Mouse (Mus musculus): ENCODE measurements around the gene Ly6g6e.
"Not testable (repeated sequence)": the region's sequence is repeated elsewhere in the genome, so short reads cannot be mapped to it uniquely, and the experiment has no call there.

Gene Ly6g6e

DNA sequence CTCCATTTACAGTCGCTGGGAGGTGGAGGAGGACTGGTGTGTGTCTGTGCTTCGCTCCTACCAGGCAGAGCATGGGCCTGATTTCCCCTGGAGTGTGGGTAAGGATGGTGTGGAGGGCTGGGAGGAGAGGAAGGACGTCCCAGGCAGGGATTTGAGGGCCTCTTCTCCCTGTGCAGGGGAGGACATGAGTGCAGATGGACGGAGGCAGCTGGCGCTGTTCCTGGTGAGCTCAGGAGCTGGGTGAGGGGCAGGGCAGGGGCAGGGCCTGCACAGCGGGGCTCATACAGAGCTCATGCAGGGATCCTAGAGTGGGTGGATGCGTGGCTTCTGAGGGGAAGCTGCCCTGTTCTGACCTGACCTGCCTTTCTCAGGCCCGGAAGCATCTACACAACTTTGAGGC is 25.6 kb downstream of the Ly6g6e start:
- no peak for DNase-seq (ENCODE audit: low read depth, low spot score)

DNA sequence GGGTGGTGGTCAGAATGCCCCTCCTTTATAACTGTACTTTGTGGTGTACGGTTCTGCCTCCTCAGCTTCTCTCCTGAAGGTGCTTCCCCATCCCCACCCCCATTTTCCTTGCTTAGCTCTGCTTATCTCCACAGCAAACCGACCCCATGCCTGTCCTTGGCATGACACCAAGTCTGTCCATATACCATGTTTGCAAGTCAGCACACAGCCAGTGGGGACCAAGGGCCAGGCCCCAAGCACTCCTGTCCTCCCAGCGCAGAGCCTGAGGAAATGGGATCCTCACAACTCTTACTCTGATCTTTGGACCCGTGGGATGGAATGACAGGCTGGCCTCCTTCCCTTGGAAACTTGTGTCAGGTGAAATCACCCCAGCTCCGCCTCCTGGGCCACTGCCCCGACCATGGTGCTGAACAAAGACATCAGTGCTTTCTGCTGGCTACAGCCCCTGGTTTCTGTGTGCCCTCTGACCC is 26.6 kb downstream of the Ly6g6e start:
- no peak for DNase-seq (ENCODE audit: low read depth, low spot score)

DNA sequence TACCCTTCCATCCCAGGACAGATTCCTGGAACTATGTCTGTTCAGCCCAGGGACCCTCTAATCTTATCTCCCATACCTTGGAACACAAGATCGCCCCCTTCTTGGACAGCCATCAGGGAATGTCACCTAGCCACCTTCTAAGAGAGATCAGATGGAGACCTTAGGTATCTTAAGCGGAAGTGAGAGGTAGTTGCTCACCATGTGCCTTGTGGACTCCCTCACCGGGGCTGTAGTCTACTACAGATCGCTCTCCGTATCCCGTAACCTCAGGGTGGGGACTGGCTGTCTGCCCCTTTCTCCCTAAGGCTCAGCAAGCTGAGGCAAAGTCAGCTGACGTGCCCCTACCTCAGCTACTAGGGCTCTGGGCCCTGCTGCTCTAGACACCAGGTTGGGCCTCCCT is 27.4 kb downstream of the Ly6g6e start:
- DNase-seq (ENCODE audit: low read depth, low spot score) = no peak

DNA sequence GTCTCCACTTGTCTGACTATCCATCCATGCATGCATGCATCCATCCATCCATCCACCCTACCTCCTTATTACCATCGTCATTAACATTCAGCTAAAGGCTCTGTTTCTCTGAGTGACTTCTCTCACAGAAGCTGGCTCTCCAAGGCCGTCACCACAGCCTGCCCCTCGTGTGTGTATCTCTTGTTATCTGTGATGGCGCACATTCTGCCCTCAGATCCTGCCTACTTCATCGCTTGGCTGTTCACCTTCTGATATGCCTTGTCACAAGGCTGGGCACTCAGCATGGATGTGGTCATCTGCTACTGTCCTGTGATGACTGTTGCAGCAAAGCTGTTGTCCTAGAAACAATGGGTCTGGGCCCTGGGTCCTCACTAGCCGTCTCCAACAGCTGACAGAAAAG is 28.1 kb downstream of the Ly6g6e start:
- DNase-seq (ENCODE audit: low read depth, low spot score) = no peak

DNA sequence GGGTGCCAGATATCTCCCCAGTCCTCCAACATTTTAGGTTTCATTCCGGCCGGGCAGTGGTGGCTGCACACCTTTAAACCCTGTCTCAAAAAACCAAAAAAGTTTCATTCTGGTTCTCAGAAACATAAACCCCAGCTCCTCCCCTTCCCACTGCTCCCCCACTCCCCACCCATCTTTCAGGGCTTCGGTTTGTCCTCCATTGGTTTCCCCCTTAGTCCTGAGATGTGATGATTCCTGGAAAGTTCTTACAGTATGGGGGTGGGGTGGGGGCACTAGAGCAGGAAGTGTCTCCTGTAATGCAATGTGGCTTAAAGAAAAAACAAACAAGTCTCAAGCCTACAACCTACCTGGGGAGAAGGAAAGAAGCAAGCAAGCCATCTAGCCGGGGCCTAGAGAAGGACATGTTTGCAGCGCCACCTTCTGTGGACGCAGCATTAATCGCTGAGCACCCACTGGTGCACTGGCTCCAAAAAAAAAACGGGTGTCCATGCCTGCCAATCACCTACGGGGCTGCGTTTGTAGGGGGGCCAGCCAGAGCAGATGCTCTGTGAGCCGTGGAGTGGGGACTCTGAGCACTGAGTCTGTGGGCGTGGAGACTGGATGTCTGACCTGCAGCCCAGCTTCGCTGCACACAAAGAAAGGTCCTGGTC is 29.2 kb downstream of the Ly6g6e start:
- peak; percentile 44 for DNase-seq (ENCODE audit: low read depth, low spot score)

DNA sequence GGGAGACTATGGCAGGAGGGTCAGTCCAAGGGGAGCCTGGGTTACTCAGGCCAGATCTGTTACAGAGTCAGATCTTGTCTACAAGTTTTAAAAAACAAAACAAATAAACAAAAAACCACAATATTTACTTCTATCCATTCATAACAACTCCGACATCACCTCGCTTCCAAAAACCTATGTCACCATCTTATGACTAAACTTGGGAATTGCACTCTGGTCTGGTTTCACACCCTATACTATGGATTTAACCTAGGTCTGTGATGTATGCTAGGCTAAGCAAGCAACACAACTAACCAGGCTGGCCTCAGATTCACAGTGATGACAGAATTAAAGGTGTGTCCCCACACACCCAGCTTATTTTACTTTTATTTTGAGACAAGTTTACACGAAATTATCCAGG is 29.8 kb downstream of the Ly6g6e start:
- no peak for DNase-seq (ENCODE audit: low read depth, low spot score)

DNA sequence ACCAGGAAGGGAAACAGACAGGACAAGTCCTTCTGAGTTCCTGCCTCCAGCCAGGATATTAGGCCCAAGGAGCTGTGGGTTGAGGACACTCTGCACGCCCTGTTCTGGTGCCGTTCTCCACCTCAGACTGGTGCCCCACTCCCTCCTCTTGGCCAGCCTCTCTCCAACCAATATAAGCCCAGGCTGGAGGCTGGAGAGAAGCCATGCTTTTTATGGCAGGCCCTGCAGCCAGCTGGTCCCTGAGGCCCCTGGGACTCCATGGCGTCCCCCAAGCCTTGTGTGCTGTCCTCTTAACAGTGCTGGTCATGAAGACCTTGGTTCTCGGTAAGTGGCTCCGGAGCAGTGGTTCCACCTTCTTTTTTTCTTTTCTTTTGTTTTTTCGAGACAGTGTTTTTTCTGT is 31.4 kb downstream of the Ly6g6e start, which contains the start of gene Ly6g5c:
Gene Ly6g5c (plus strand): TSS at position 183 of the 400 bp plus-strand sequence.
- DNase-seq (ENCODE audit: low read depth, low spot score) = no peak

DNA sequence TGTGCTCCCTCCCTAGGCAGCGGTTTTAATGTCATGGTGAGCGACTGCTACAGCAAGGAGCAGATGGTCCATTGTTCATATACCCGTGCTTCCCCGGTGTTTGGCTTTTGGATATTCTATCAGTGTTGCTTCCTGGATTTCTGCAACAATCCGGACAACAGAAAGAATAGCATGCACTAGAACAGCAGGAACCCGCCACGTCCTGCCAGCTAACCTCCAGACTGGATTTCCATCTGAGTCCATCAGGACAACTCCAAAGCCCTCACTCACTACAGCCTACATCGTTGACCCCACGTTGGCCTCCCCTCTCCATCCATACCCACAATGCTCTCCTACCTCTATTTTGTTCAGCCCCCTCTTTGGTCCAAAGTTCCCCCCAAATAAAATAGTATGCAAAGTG is 35.1 kb downstream of the Ly6g6e start:
- DNase-seq (ENCODE audit: low read depth, low spot score) = no peak

DNA sequence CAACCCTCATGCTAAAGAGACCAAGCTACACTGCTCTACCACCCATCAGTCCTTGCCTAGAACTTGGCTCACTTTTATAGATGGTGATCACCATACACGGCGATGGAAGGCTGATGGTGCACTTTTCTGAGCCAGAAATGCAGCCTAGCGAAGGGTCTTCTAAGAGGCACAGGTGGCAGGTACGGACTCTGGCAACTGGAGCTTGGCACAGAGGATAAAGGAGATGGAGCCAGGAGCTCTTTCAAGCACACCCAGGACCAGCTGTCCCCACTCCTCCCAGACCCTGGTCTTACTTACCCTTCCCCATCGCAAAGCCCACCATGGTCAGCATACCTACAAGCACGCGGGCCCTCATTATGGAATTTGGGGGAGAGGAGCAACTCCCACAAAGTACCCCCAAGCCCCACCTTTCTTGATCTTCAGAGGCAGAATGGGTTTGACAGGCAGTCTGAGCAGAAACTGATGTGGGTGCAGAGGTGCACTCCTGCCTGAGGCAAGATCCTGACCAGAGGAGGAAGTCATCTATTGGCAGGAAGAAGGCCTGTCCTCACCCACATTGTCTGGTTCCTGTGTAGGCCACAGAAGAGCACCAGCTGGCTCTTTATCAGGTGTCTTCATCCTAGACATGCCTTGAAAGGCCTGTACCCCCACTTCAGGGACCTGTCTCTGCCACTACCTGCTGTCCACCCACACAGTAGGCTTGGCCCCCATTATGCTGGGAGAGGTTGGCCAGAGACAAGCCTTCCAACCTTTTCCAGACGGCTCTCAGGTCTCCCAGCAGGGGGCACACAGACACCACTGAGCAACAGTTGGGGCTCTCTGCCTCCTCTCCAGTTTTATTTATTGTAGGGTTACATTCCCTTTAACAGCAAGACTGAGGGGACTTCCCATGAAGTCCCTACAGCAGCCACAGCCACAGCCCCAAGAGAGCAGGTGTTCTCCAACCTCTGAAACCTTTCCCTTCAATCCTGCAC is 38.6 kb downstream of the Ly6g6e start, which contains the start of gene Ly6g5b:
Gene Ly6g5b (minus strand): TSS at position 383 of the 974 bp plus-strand sequence.
- no peak for DNase-seq (ENCODE audit: low read depth, low spot score)

DNA sequence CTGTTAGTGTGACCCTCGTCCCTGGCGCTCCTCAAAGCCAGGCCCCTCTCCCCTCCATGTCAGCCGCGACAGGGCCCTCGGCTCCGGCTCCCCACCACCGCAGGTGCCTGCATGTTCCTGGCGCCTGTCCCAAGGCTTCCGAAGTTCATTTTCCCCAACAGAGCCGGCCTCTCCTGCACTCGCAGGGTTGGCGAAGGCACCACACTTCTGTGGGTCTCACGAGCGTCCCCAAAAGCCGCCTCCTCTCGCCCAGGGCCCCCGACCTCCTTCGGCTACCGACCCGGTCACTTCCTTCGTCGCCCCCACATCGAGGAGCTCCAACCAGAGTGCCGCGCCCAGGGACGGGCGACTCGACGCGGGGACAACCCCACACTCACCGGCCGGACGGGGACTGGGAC is 44.0 kb downstream of the Ly6g6e start:
- DNase-seq (ENCODE audit: low read depth, low spot score) = no peak

DNA sequence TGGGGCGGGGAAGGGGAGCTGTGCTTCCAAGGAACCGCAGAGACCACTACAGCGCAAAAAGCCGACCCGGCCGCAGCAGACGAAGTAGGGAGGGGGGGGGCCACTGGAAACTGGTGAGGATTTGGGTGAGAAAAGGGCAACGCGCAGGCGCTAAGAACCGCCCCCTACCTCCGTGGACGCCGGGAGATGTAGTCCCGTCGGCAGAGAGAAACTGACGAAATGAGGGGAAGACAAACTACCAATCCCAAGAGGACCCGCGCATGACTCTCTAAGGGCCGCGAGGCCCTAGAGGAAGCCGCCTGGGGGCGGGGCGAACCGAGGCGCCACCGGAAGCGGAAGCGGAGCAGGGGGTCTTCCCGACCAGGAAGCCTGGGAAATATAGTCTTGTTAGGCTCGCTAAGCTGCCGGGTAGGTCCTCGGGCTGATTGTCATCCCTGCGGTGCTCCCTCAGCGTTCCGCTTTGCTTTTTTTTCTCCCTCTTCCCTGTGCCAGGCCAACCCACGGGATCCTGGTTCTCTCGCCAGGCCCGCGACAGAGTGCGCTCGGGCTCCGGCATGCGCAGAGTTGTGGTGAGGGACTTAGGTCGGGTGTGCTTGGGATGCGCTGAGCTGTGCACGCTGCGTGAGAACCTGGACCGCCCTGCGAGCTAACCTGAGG is 44.6 kb downstream of the Ly6g6e start, which contains the start of gene Gpank1:
Gene Gpank1 (plus strand): TSS at position 313 of the 657 bp plus-strand sequence.
- peak; percentile 100 for DNase-seq (ENCODE audit: low read depth, low spot score)

DNA sequence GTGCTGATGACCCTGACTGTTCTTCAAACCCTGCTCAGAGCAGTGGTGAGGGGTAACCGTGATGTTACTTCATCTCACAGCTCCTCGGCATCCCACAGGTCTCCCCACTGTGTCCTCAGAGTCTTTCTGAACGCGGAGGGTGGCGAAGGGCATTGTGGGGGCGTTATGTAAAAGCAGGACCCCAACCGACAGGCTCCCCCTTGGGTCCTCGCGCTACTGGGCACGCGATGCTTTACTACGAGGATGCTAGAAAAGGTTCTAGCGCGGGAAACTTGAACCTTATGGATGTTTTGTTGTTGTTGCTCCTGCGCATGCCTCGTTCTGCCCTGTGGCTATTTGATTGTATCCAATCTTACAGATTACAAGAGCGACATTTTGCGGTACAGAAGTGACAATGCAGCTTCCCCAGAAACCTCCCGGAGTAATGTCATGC is 45.2 kb downstream of the Ly6g6e start, which contains the start of gene Csnk2b:
Gene Csnk2b (minus strand): TSS at position 183 of the 433 bp plus-strand sequence.
- peak; percentile 76 for DNase-seq (ENCODE audit: low read depth, low spot score)

DNA sequence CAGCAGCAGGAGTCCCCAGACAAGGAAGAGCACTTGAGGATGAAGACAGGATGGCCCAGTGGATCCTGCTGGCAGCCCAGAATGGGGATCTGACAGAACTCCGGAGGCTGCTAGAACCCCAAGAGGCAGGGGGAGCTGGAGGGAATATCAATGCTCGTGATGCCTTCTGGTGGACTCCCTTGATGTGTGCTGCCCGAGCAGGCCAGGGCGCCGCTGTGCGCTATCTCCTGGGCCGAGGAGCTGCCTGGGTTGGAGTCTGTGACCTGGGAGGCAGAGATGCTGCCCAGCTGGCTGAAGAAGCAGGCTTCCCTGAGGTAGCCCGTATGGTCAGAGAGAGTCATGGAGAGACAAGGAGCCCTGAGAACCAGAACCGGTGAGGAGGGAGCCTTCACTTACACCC is 46.6 kb downstream of the Ly6g6e start:
- DNase-seq (ENCODE audit: low read depth, low spot score) = not testable (repeated sequence)

DNA sequence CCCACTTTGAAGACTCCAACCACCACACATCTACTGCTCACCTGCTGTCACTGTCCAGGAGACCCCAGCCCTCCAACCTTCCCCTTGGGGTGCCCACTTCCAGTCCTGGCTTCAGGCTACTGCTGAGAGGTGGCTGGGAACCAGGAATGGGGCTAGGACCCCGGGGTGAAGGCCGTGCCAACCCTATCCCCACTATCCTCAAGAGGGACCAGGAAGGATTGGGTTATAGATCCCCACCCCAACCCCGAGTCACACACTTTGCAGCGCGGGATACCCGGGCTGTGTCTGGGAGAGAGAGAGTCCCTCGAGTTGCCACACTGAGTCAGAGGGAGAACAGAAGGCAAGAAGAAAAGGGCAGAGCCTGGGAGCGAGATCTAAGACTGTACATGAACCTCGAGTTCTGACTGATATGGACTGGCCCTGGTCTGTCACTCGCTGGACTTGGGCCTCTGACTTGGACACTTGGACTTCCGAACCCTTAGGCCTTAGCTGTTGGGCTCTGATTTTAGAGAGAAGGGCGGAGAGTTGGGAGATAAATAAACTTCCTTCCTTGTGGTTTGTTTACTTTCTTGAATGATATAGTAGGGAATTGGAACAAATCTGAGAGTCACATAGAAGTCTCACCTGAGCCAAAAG is 47.7 kb downstream of the Ly6g6e start:
- DNase-seq (ENCODE audit: low read depth, low spot score) = not testable (repeated sequence)

DNA sequence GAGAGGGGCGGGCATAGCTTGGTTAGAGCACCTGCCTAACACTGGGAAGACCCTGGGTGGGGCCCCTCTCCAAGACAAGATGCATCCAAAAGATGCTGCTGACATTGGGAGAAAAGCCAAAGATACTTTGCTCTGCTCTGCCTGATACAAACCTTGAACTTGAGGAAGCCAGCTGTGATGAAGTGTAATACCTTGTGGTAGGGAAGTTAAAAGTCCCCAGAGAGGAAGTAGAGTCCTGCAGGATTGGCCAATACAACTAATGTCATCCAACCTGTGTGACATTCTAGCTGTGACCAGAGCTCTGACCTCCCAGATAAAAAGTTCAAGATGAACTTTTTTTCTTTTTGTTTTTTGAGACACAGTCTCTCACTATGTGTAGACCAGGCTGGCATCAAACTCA is 48.4 kb downstream of the Ly6g6e start:
- DNase-seq (ENCODE audit: low read depth, low spot score) = no peak

DNA sequence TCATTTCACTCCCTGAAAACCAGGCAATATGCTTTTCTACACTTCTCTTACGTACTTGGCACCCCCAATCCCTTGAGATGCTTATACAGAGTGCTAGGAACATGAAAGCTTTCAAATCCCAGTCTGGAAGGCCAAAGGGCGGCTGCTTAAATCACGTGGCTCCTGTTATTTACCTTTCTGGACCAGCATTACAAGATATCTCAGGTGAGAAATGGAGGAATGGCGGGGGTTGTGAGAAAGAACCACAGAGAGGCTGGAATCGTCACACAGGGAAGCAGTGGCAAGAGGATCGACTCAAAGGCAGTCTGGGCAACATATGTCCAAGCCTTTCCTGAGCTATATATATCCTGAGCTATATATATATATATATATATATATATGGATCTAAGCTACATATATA is 48.9 kb downstream of the Ly6g6e start:
- DNase-seq (ENCODE audit: low read depth, low spot score) = no peak

DNA sequence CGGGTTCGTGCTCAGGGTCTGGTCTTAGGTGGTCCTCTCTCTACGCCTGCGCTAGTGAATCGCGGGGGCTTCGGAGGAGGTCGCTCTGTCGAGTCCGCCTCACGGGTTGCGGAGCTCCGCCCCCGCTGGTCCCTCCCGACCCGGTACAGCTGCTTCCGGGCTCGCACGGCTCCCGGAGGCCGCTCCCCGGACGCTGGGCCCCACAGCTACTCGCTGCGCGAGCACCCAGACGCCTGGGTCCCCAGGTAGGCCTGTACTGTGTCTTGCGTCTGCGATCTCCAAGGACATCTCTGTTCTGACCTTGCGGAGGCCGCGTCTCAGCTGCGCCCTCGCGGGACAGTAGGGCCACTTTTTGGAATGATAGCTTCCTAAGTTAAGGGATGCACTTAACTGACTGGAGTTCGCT is 49.5 kb downstream of the Ly6g6e start, which contains the start of gene D17H6S53E:
Gene D17H6S53E (plus strand): TSS at position 168 of the 406 bp plus-strand sequence.
- DNase-seq (ENCODE audit: low read depth, low spot score) = no peak

DNA sequence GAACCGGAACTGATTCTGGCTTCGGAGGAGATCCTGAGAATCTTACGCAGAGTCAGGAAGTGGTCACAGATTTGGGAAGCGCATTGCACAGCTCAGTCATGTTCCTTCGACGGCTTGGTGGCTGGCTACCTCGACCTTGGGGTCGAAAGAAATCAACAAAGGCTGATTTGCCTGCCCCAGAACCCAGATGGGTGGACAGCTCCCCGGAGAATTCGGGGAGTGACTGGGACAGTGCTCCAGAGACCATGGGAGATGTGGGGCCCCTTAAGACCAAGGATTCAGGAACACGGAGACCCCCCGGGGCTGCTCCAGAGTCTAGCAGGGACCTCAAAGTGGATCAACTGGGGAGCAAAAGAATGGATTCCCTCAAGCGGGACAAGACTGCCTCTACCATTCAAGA is 50.3 kb downstream of the Ly6g6e start:
- DNase-seq (ENCODE audit: low read depth, low spot score) = no peak
